Mouse (Mus musculus) lung, adult 2 months (tissue): ENCODE results near the gene Cacna1c. TPM values are rescaled to one million over a fixed set of nuclear protein-coding genes. Genes with fewer than 3 reads are reported as not detected.

Experiments
- DNase-seq: peaks from one replicate; pipeline ENCODE4 v3.0.0; 2022
- H3K4me1 ChIP-seq: fragments of 200-500 bp; 2 replicates; pipeline ENCODE4 v1.6.1; 2011; ENCODE audit warnings: low read length; ENCODE audit not compliant: control insufficient read depth, insufficient read depth
- H3K4me3 ChIP-seq: fragments of 200-500 bp; replicated peaks from 2 replicates; pipeline ENCODE3; 2011; ENCODE audit warnings: low read depth, mild to moderate bottlenecking, control low read depth, low read length; ENCODE audit errors: extremely low read depth
- CTCF ChIP-seq: fragments of 200-500 bp; IDR thresholded peaks from 2 replicates; pipeline ENCODE4 v1.5.1; 2011; ENCODE audit warnings: mild to moderate bottlenecking, low read length, control low read depth; ENCODE audit not compliant: insufficient read depth
- POLR2A ChIP-seq: fragments of 200-500 bp; IDR thresholded peaks from 2 replicates; pipeline ENCODE4 v1.6.1; 2011; ENCODE audit warnings: low read depth, mild to moderate bottlenecking, control low read depth, low read length, borderline replicate concordance; ENCODE audit errors: extremely low read depth
- WGBS: fragments of 180-500 bp; shearing (Covaris S2); methylation state at CpG from one replicate; pipeline ENCODE4 v1.1.7; 2018; 5-methylcytosine and 5-hydroxymethylcytosine counted together
- polyA plus RNA-seq: library from polyadenylated mRNA; depleted of rRNA; stranded (reverse); fragments of >200 nt; gene quantifications from 2 replicates; pipeline ENCODE4 v1.2.3, GENCODE M21; 2012

Gene Cacna1c
- polyA plus RNA-seq, 1 experiment, result 16.3 TPM

DNA sequence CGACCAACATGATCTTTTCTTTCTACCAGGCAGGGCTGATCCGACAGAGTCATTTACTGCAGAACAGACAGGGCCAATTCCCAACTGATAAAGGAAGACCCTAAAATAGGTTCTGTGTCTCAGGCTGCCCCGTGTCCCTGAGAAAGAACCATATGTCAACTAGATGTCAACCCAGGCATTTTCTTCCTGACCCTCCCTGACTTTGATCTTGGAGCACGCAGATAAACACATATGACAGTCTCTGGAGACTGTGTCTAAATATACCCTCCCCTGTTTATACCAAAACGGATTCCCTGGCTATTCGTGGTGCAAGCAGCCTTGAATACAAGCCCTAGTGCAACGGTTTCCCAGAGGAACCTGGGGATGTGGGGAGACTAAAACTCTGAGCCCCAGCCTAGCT, 112.7 kb downstream of the Cacna1c start:
- peaks cover 24% of the 10 kb centered on the region for H3K4me1 ChIP-seq
- no peak overlapping the region for H3K4me3 ChIP-seq
- TF ChIP-seq CTCF (no peak), POLR2A (no peak)
- no peak for DNase-seq
- 39% methylated on average over 7 of the region's 7 CpGs for WGBS

GRCm38 (mm10) chr6:119082662-119083061, 113.6 kb downstream of the Cacna1c start:
- Histone ChIP-seq H3K4me1 (peaks cover 19% of the 10 kb centered on the region), H3K4me3 (no peak overlapping the region)
- TF ChIP-seq POLR2A, result no peak
- whole genome bisulfite sequencing, result 38% methylated on average over 8 of the region's 8 CpGs
- no peak for DNase-seq

- H3K4me3 ChIP-seq, result no peak overlapping the region
- 91% methylated on average over 12 of the region's 12 CpGs for whole genome bisulfite sequencing
- DNase-seq, result no peak
- TF ChIP-seq POLR2A (no peak), CTCF (no peak)
- peaks cover 17% of the 10 kb centered on the region for H3K4me1 ChIP-seq
These were observed 114.6 kb downstream of the Cacna1c start for GRCm38 (mm10) chr6:119081650-119082049.

DNA sequence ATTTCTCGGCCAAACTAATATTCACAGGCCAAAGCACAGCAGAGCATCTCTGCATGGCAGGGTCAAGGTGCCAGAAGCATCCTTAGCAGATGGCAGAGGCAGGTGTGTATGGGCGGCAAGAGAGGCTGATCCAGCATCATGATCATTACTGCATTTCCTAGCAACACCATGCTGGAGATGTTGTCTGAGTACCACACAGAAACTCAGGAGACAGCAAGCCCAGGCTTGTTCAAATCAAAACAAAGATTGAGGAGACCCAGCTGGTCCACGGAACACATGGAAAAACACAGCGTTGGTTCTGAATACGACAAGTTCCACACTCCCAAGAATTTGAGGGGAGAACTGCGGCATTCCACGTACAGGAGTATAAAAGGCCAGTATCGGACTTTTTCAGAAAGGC, 116.6 kb downstream of the Cacna1c start:
- H3K4me1 ChIP-seq, result peaks cover 14% of the 10 kb centered on the region
- no peak for TF ChIP-seq POLR2A
- TF ChIP-seq CTCF, result no peak
- no peak overlapping the region for H3K4me3 ChIP-seq
- no peak for DNase-seq
- WGBS, result 81% methylated on average over 8 of the region's 8 CpGs

- 65% methylated on average over 9 of the region's 9 CpGs for WGBS
- no peak overlapping the region for H3K4me3 ChIP-seq
- H3K4me1 ChIP-seq, result peaks cover 12% of the 10 kb centered on the region
- no peak for DNase-seq
- TF ChIP-seq POLR2A (no peak), CTCF (no peak)
These were observed 117.3 kb downstream of the Cacna1c start for GRCm38 (mm10) chr6:119078912-119079311.

DNA sequence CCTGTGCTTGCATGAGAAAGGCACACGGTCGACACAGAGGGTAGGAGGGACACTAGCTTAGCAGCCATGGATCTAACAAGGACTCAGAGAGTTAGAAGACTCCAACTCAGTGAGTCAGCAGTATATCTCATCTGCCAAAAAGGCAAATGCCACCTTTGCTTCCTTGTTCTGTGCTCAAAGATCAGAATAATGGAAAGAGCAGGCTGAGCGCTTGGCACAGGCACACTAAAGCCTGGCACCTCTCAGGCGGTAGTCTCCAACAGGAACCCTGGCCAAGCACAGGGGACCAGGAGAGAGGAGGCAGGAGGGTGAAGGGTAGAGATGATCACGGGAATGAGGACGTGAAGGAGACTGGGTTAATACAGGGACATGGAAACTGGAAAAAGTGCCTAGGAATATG, 119.0 kb downstream of the Cacna1c start:
- TF ChIP-seq CTCF, result no peak
- H3K4me1 ChIP-seq, result 0 out of 2 replicates have a peak, but pooled peaks cover 2% of the 10 kb centered on the region
- WGBS, result 81% methylated on average over 6 of the region's 6 CpGs
- no peak overlapping the region for H3K4me3 ChIP-seq
- DNase-seq, result no peak

DNA sequence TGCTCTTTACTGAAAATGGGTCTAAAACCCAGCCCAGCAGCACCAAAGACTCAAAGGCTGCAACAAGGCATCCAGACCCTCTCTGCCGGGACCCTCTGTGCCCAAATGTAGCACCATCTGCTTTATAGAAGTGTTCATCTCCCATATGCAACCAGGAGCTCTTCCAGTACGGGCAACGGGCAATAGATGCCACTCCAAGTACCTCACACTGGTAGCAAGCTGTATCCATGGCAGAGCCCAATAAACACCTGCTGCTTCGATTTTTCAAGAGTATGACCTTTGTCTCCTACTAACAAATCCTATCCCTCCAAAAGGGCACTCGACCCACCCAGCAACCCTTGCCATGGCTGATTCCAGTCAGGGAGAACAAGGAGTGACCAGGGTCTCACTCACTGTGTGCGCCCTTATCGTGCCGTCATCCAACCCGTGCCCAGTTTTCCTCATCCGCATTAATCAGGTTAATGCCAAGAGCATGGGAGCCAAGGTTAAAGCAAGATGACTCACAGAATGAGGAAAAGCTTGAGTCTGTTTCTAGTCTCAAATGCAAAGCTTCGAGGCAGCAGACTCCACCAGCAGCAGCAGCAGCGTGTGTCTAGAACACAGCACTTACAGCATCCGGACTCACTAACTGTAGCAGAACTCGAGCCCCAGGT, 122.7 kb downstream of the Cacna1c start:
- TF ChIP-seq POLR2A, result no peak
- no peak for TF ChIP-seq CTCF
- H3K4me1 ChIP-seq, result no peaks in the 10 kb centered on the region; the same call in 1 of the 2 replicates
- 83% methylated on average over 14 of the region's 14 CpGs for WGBS
- no peak overlapping the region for H3K4me3 ChIP-seq
- no peak for DNase-seq

- WGBS, result 61% methylated on average over 7 of the region's 7 CpGs
- no peaks in the 10 kb centered on the region; the same call in 1 of the 2 replicates for H3K4me1 ChIP-seq
- TF ChIP-seq CTCF, result no peak
- TF ChIP-seq POLR2A, result no peak
These were observed 123.4 kb downstream of the Cacna1c start for GRCm38 (mm10) chr6:119072772-119073171.

DNA sequence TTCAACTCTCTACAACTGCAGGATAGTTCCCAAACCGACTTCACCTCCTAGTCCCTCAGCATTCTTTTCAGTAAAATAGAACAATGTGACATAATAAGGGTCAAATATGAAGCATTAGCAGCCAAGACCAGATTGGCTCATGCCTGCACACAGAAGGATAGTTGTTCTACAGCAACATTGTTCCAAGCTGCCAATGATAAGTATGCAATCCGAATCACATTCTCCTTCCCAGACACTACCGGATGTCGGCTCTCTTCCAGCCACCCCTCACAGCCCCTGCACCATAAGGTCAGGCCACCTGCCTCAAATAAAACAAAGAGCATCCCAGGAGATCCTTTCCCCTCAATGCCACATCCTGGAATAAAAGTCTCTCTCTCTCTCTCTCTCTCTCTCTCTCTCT, 125.4 kb downstream of the Cacna1c start:
- TF ChIP-seq CTCF, result no peak
- TF ChIP-seq POLR2A, result no peak
- WGBS, result 60% methylated on average over 4 of the region's 4 CpGs
- H3K4me3 ChIP-seq, result no peak overlapping the region
- no peak for DNase-seq
- no peaks in the 10 kb centered on the region; the same call in 1 of the 2 replicates for H3K4me1 ChIP-seq

More at GRCm38 (mm10) chr6:119072772-119073171, 123.4 kb downstream of the Cacna1c start:
- no peak for DNase-seq
- H3K4me3 ChIP-seq, result no peak overlapping the region

- H3K4me1 ChIP-seq, result no peaks in the 10 kb centered on the region; the same call in 1 of the 2 replicates
- no peak for DNase-seq
- no peak overlapping the region for H3K4me3 ChIP-seq
- 76% methylated on average over 3 of the region's 3 CpGs for WGBS
- TF ChIP-seq POLR2A (no peak), CTCF (no peak)
These were observed 125.9 kb downstream of the Cacna1c start for GRCm38 (mm10) chr6:119070351-119070750.
